Mouse (Mus musculus) stomach, embryonic 15.5 days (tissue): ENCODE results near the gene Clint1. TPM values are rescaled to one million over a fixed set of nuclear protein-coding genes. Genes with fewer than 3 reads are reported as not detected.
"Not testable (repeated sequence)": the region's sequence is repeated elsewhere in the genome, so short reads cannot be mapped to it uniquely, and the experiment has no call there.

ENCODE experiments used
- ATAC-seq: fragments of 200-750 bp; cut with Nextera tagmentation; 2 replicates; pipeline ENCODE4 v1.8.0; 2017; ENCODE audit warnings: low read depth, moderate number of reproducible peaks, moderate TSS enrichment; ENCODE audit not compliant: insufficient read depth, low FRiP score
- H3K27ac ChIP-seq: fragments of 300-500 bp; sonication (generic); 2 replicates; pipeline ENCODE4 v1.5.1; 2015; ENCODE audit warnings: mild to moderate bottlenecking, inconsistent platforms
- H3K27me3 ChIP-seq: fragments of 300-500 bp; sonication (generic); replicated peaks from 2 replicates; pipeline ENCODE4 v1.6.1; 2015; ENCODE audit warnings: inconsistent platforms
- H3K36me3 ChIP-seq: fragments of 300-500 bp; sonication (generic); 2 replicates; pipeline ENCODE4 v1.6.1; 2015; ENCODE audit warnings: inconsistent platforms
- H3K4me1 ChIP-seq: fragments of 300-500 bp; sonication (generic); 2 replicates; pipeline ENCODE4 v1.6.1; 2015; ENCODE audit warnings: inconsistent platforms
- H3K4me2 ChIP-seq: fragments of 300-500 bp; sonication (generic); 2 replicates; pipeline ENCODE4 v1.6.1; 2015; ENCODE audit warnings: mild to moderate bottlenecking, inconsistent platforms
- H3K4me3 ChIP-seq: fragments of 300-500 bp; sonication (generic); replicated peaks from 2 replicates; pipeline ENCODE4 v1.5.1; 2015; ENCODE audit warnings: inconsistent platforms
- H3K9ac ChIP-seq: fragments of 300-500 bp; sonication (generic); 2 replicates; pipeline ENCODE4 v1.6.1; 2015; ENCODE audit warnings: inconsistent platforms
- H3K9me3 ChIP-seq: fragments of 300-500 bp; sonication (generic); 2 replicates; pipeline ENCODE4 v1.6.1; 2016; ENCODE audit warnings: inconsistent platforms
- WGBS: fragments of 180-500 bp; shearing (Covaris S2); methylation state at CpG from one replicate; pipeline ENCODE4 v1.1.7; 2015; 5-methylcytosine and 5-hydroxymethylcytosine counted together
- polyA plus RNA-seq: library from polyadenylated mRNA; unstranded; fragments of >200 nt; fragmentation: Nextera tagmentation; extraction: Ambion mirVana; gene quantifications from 2 replicates; pipeline ENCODE4 v1.2.1, GENCODE M21; 2015

Gene Clint1
- polyA plus RNA-seq, 1 experiment from 2014 or later = 82.8 TPM

GRCm38 (mm10) chr11:45873666-45874065 is 21.8 kb downstream of the Clint1 start:
- Histone ChIP-seq H3K9ac (no peak overlapping the region), H3K36me3 (peaks cover 5% of the 10 kb centered on the region; the same call in 1 of the 2 replicates), H3K4me3 (no peak overlapping the region), H3K27me3 (no peaks in the 10 kb centered on the region), H3K9me3 (no peaks in the 10 kb centered on the region), H3K4me2 (no peak overlapping the region), H3K4me1 (no peaks in the 10 kb centered on the region; the same call in 1 of the 2 replicates), H3K27ac (no peak overlapping the region)
- no peak for ATAC-seq
- 69% methylated on average over 1 of the region's 1 CpGs for WGBS

DNA sequence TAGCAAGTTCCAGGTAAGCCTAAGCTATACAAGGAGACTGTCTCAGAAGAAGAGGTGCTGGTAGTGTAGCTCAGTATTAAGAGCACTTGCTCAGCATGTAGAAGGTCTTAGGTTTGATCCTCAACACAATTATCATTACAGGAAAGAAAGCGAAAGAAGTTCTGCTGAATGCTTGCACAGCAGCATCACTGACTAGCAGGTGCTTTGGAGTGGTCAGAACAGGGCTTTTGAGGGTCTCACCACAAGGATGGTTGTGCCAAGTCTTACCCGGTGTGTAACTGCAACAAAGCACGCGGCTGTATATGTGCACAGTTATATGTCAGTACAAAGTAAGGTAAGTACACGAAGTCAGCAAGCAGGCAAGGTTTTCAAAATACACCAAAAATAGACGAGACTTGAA is 22.4 kb downstream of the Clint1 start:
- no peak overlapping the region for H3K4me2 ChIP-seq
- no peaks in the 10 kb centered on the region for H3K9me3 ChIP-seq
- ATAC-seq = no peak
- peaks cover 5% of the 10 kb centered on the region; the same call in 1 of the 2 replicates for H3K36me3 ChIP-seq
- no peaks in the 10 kb centered on the region; the same call in 1 of the 2 replicates for H3K4me1 ChIP-seq
- no peaks in the 10 kb centered on the region for H3K27me3 ChIP-seq
- no peak overlapping the region for H3K27ac ChIP-seq
- no peak overlapping the region for H3K4me3 ChIP-seq
- H3K9ac ChIP-seq = no peak overlapping the region
- WGBS = 94% methylated on average over 6 of the region's 6 CpGs

DNA sequence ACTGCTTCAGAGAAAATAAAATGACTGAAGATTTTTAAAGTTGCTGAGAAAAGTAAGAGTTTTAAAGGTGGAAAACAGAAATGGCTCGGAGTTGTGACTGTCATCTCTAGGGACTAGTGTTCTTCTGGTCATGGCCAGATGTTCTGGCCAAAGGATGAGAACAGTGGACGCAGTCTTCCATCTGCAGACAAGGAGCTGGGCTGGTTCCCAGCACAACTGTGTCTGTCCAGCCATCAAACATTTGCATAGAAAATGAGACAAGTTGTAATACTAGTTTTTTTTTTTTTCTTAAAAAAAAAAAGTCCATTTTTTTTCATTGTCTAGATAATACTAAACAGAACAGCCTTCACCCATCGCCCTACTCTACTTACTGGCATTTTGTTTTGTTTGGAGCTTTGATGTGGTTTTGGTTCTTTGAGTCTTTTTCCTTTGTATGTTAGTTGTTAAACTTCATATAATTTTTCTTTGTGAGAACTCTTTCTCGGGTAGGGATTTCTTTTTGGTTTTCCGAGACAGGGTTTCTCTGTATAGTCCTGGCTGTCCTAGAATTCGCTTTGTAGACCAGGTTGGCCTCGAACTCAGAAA is 23.6 kb downstream of the Clint1 start:
- H3K36me3 ChIP-seq = no peaks in the 10 kb centered on the region
- no peaks in the 10 kb centered on the region for H3K9me3 ChIP-seq
- no peak overlapping the region for H3K4me2 ChIP-seq
- H3K27ac ChIP-seq = no peak overlapping the region
- no peak for ATAC-seq
- H3K4me1 ChIP-seq = peaks cover 4% of the 10 kb centered on the region; the same call in 1 of the 2 replicates
- WGBS = 90% methylated on average over 7 of the region's 7 CpGs
- H3K4me3 ChIP-seq = no peak overlapping the region
- H3K27me3 ChIP-seq = no peaks in the 10 kb centered on the region
- no peak overlapping the region for H3K9ac ChIP-seq

GRCm38 (mm10) chr11:45876036-45876435 is 24.2 kb downstream of the Clint1 start:
- Histone ChIP-seq H3K27me3 (no peaks in the 10 kb centered on the region), H3K4me1 (peaks cover 10% of the 10 kb centered on the region; the same call in 1 of the 2 replicates), H3K27ac (no peak overlapping the region), H3K36me3 (no peaks in the 10 kb centered on the region), H3K4me3 (no peak overlapping the region), H3K4me2 (no peak overlapping the region), H3K9me3 (no peaks in the 10 kb centered on the region), H3K9ac (no peak overlapping the region)
- WGBS = 64% methylated on average over 2 of the region's 2 CpGs
- no peak for ATAC-seq

DNA sequence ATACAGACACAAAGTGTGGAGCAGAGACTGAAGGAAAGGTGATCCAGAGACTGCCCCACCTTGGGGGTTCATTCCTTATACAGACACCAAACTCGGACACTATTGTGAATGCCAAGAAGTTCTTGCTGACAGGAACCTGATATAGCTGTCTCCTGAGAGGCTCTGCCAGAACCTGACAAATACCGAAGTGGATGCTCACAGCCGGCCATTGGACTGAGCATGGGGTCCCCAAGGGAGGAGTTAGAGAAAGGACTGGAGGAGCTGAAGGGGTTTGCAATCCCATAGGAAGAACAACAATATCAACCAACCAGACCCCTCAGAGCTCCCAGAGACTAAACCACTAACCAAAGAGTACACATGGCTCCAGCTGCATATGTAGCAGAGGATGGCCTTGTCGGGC is 27.5 kb downstream of the Clint1 start:
- H3K36me3 ChIP-seq, H3K4me3 ChIP-seq, ATAC-seq, H3K4me2 ChIP-seq, H3K27ac ChIP-seq, H3K9me3 ChIP-seq, H3K27me3 ChIP-seq, H3K9ac ChIP-seq: not testable (repeated sequence)
- H3K4me1 ChIP-seq = peaks cover 14% of the 10 kb centered on the region; the same call in 1 of the 2 replicates
- WGBS = 75% methylated on average over 4 of the region's 4 CpGs

DNA sequence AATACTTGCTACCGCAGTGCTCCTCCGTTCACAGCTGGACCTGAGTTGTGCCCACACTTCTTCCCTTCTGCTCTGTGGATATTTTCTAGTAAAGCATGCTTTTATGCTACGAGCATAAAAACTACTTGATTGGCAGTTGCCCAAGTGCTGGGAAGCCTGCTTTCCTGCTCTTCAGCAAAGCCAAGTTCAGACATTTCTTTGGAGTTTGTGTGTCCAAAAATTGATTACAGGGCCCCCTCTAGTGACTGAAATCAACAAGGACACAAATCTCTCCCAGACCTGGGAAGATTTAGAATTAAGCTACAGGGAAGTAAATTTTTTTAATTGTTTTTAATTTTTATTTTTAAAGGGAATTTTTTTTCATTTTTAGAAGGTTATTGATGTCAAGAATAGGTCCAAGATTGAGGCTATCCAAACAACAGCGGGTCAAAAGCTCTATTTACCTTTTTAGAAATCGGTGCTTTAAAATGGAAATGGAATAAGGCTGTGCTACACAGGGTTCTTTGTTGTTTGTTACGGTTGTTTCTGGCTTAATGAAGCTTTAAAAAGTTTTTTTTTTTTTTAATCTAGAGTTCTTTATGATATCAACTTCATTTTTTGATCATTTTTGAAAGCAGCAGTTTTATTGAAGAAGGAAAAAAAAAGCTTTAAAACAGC is 29.3 kb downstream of the Clint1 start:
- WGBS = 52% methylated on average over 6 of the region's 6 CpGs
- no peaks in the 10 kb centered on the region for H3K36me3 ChIP-seq
- no peak overlapping the region for H3K4me2 ChIP-seq
- no peak overlapping the region for H3K4me3 ChIP-seq
- ATAC-seq = no peak
- H3K4me1 ChIP-seq = peaks cover 14% of the 10 kb centered on the region; the same call in 1 of the 2 replicates
- H3K9ac ChIP-seq = no peak overlapping the region
- H3K9me3 ChIP-seq = no peaks in the 10 kb centered on the region
- H3K27ac ChIP-seq = 0 out of 2 replicates have a peak overlapping the region, but pooled peaks have one; percentile 40
- H3K27me3 ChIP-seq = no peaks in the 10 kb centered on the region

DNA sequence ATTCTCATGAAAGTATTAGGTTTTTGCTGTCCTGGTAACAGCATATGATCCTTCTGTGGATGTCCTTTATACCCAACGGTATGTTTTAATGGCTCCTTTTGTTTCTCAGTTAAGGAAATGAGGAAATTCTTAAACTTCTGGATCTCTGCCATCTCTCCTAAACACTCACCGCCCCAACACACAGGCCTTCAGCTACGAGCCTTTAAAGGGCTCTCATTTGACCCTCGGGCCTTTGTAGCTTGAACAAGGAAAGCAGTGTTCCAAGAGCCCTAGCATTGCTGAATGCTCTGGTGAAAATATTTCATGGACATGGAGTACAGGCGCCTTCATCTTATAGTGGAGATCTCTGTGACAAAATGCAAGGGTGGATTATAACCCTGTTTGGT is 29.8 kb downstream of the Clint1 start:
- no peak for ATAC-seq
- Histone ChIP-seq H3K9me3 (no peaks in the 10 kb centered on the region), H3K27ac (peak overlapping the region; percentile 40; the same call in 1 of the 2 replicates), H3K9ac (no peak overlapping the region), H3K4me2 (no peak overlapping the region), H3K4me3 (no peak overlapping the region), H3K36me3 (no peaks in the 10 kb centered on the region; the same call in 1 of the 2 replicates), H3K27me3 (no peaks in the 10 kb centered on the region), H3K4me1 (peaks cover 14% of the 10 kb centered on the region; the same call in 1 of the 2 replicates)
- 35% methylated on average over 5 of the region's 5 CpGs for WGBS

DNA sequence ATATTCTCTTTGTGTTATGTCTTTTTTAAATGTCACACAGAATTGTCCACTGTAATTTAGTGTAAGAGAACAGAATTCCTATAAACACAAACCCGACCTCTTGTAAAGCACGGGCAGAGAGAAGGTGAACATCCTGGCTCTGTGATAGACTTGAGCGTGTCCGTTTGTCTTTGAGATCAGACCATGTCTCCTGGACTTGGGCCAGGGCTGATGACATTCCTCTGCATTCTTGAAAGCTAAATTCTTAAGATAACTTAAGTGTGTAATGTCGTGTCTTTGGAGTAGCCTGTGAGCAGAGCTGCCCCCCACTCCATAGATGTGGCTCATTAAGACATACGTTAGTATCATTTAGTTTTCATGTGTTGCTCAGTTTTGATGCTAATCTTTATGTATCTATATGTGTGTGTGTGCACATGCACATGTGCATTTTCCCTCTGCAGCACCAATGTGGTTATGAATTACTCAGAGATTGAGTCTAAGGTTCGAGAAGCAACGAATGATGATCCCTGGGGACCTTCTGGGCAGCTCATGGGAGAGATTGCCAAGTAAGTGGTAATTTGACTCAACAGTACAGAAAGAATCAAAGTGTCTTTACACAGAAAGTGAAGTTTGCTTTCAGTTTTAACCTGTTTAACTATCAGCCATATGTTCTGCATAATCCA is 31.6 kb downstream of the Clint1 start:
- Histone ChIP-seq H3K9me3 (no peaks in the 10 kb centered on the region), H3K4me1 (peaks cover 14% of the 10 kb centered on the region; the same call in 1 of the 2 replicates), H3K27me3 (no peaks in the 10 kb centered on the region), H3K36me3 (peaks cover 2% of the 10 kb centered on the region), H3K27ac (no peak overlapping the region; the same call in 1 of the 2 replicates), H3K4me2 (no peak overlapping the region), H3K9ac (no peak overlapping the region), H3K4me3 (no peak overlapping the region)
- ATAC-seq = no peak
- 43% methylated on average over 8 of the region's 8 CpGs for WGBS

- H3K27me3 ChIP-seq = no peaks in the 10 kb centered on the region
- H3K4me1 ChIP-seq = peaks cover 14% of the 10 kb centered on the region; the same call in 1 of the 2 replicates
- H3K4me2 ChIP-seq = no peak overlapping the region
- no peak for ATAC-seq
- H3K9me3 ChIP-seq = no peaks in the 10 kb centered on the region
- no peak overlapping the region for H3K4me3 ChIP-seq
- H3K36me3 ChIP-seq = peaks cover 9% of the 10 kb centered on the region
- WGBS = 48% methylated on average over 4 of the region's 4 CpGs
- no peak overlapping the region for H3K9ac ChIP-seq
- no peak overlapping the region for H3K27ac ChIP-seq
These were observed 32.2 kb downstream of the Clint1 start for GRCm38 (mm10) chr11:45884029-45884428.

- Histone ChIP-seq H3K9ac (no peak overlapping the region), H3K9me3 (no peaks in the 10 kb centered on the region), H3K4me2 (no peak overlapping the region), H3K4me1 (peaks cover 7% of the 10 kb centered on the region; the same call in 1 of the 2 replicates), H3K36me3 (peaks cover 19% of the 10 kb centered on the region), H3K27me3 (no peaks in the 10 kb centered on the region), H3K27ac (no peak overlapping the region), H3K4me3 (no peak overlapping the region)
- no peak for ATAC-seq
- WGBS = 91% methylated on average over 5 of the region's 5 CpGs
These were observed 33.9 kb downstream of the Clint1 start for GRCm38 (mm10) chr11:45885606-45886230.

GRCm38 (mm10) chr11:45886596-45886995 is 34.7 kb downstream of the Clint1 start:
- Histone ChIP-seq H3K36me3 (peaks cover 23% of the 10 kb centered on the region), H3K4me2 (no peak overlapping the region), H3K4me3 (no peak overlapping the region), H3K27me3 (no peaks in the 10 kb centered on the region), H3K27ac (no peak overlapping the region), H3K9me3 (no peaks in the 10 kb centered on the region), H3K4me1 (0 out of 2 replicates have a peak, but pooled peaks cover 4% of the 10 kb centered on the region), H3K9ac (no peak overlapping the region)
- no peak for ATAC-seq
- 93% methylated on average over 5 of the region's 5 CpGs for WGBS
